Mouse (Mus musculus) ES-Bruce4 (cell line): ENCODE data around the gene Ltb4r2. TPM values are rescaled to one million over a fixed set of nuclear protein-coding genes. Genes with fewer than 3 reads are reported as not detected.
A peak's percentile ranks its signal among the peaks of the same experiment; 100 is the strongest.

Experiments
- H3K27ac ChIP-seq: 2 replicates; pipeline ENCODE4 v1.5.1; 2012; ENCODE audit warnings: low read length, inconsistent platforms; ENCODE audit not compliant: insufficient read depth
- H3K27me3 ChIP-seq: 2 replicates; pipeline ENCODE4 v1.6.1; 2012; ENCODE audit warnings: mild to moderate bottlenecking, low read length, inconsistent platforms; ENCODE audit not compliant: control insufficient read depth, poor library complexity, insufficient read depth, severe bottlenecking
- H3K36me3 ChIP-seq: 2 replicates; pipeline ENCODE4 v1.6.1; 2012; ENCODE audit warnings: inconsistent platforms, mild to moderate bottlenecking, low read length, moderate library complexity; ENCODE audit not compliant: control insufficient read depth, poor library complexity, insufficient read depth, severe bottlenecking
- H3K4me1 ChIP-seq: one replicate; pipeline ENCODE4 v1.8.1; 2011; ENCODE audit warnings: low read length; ENCODE audit not compliant: control insufficient read depth, insufficient read depth
- H3K4me3 ChIP-seq: 2 replicates; pipeline ENCODE4 v1.5.1; 2011; ENCODE audit warnings: low read depth, mild to moderate bottlenecking, low read length
- H3K9ac ChIP-seq: 2 replicates; pipeline ENCODE4 v1.6.1; 2012; ENCODE audit warnings: low read depth, mild to moderate bottlenecking, inconsistent platforms; ENCODE audit not compliant: poor library complexity, severe bottlenecking
- H3K9me3 ChIP-seq: replicated peaks from 2 replicates; pipeline ENCODE4 v1.6.1; 2012; ENCODE audit warnings: mild to moderate bottlenecking, low read length, inconsistent platforms; ENCODE audit not compliant: control insufficient read depth, poor library complexity, insufficient read depth, severe bottlenecking
- CTCF ChIP-seq: IDR thresholded peaks from one replicate; pipeline ENCODE4 v1.8.1; 2011; ENCODE audit warnings: low read depth, low read length
- EP300 ChIP-seq: IDR thresholded peaks from 2 replicates; pipeline ENCODE4 v1.6.1; 2011; ENCODE audit warnings: low read depth, low read length; ENCODE audit not compliant: insufficient read depth
- POLR2A ChIP-seq: IDR thresholded peaks from one replicate; pipeline ENCODE4 v1.8.1; 2011; ENCODE audit warnings: low read length; ENCODE audit not compliant: insufficient read depth
- polyA plus RNA-seq: library from polyadenylated mRNA; stranded (reverse); fragments of >200 nt; gene quantifications from 2 replicates; pipeline ENCODE4 v1.2.4, GENCODE M21; 2011; ENCODE audit warnings: low read depth; ENCODE audit not compliant: missing spikeins, insufficient read depth, insufficient read length

The Ltb4r2 gene
- polyA plus RNA-seq, 1 experiment = 5.3 TPM

DNA sequence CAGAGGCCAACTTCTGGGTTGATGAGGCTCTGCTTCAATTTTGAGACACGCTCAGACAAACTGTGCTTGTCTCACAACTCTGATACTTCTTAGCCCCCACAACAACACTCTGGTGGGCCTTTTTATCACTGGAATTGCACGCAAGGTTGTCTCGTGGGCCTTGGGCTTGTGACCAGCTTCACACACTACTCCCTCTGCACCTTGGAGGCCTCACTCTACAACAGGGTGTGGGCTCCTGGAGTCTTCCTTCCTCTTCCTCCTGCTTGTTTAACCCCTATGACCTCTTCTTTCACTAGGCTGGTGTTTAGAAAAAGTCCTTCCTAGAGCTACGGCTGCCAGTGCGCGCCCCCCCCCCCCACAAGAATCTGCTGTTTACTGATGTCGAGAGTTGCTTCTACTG is 15.5 kb downstream of the Ltb4r2 start:
- no peaks in the 10 kb centered on the region for H3K9me3 ChIP-seq
- no peak overlapping the region for H3K27ac ChIP-seq
- H3K4me3 ChIP-seq = no peak overlapping the region
- no peaks in the 10 kb centered on the region for H3K36me3 ChIP-seq
- H3K4me1 ChIP-seq = no peaks in the 10 kb centered on the region
- no peak overlapping the region for H3K9ac ChIP-seq
- TF ChIP-seq EP300 (no peak), CTCF (no peak), POLR2A (no peak)
- no peaks in the 10 kb centered on the region for H3K27me3 ChIP-seq

DNA sequence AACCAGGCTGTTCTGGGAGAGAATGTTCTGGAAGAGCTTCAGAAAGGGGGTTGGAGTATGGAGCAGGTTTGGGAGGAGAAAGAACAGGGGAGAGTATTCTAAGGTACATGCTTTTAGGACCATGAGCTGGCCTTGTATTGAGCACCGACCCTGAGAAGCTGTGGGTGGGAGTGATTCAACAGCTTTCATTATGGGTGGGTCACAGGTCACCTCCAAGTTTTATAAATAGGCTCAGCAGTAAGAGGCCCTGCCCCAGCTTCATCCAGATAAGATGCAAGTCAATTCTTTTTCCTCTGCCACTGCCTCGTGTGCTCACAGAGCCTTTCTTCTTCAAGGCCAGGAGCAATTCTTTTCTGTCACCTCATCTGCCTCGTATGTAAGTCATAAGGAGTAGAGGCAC is 15.9 kb downstream of the Ltb4r2 start:
- Histone ChIP-seq H3K9me3 (no peaks in the 10 kb centered on the region), H3K27me3 (no peaks in the 10 kb centered on the region)
- TF ChIP-seq CTCF (no peak), EP300 (no peak), POLR2A (no peak)

DNA sequence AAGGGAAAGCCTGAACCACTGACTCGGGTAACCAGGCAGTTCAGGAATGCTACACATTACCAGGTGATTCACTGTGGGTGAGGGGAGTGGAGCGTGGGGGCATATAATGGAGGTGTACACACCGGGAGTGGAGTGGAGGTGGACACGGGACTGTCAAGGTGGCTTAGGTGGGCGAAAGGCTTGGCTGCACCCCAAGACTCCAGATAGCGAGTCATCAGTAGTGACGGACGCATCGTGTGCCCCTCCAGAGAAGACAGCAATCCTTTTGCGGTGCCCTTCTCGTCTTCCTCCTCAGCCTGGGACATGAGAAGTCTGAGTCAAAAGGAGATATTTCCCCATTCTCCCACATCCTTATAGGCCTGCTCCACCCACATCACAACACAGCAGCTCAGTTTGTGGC is 16.6 kb downstream of the Ltb4r2 start:
- H3K4me3 ChIP-seq = no peak overlapping the region
- no peak overlapping the region for H3K27ac ChIP-seq
- no peaks in the 10 kb centered on the region for H3K4me1 ChIP-seq
- no peak overlapping the region for H3K9ac ChIP-seq
- H3K36me3 ChIP-seq = no peaks in the 10 kb centered on the region
- no peaks in the 10 kb centered on the region for H3K27me3 ChIP-seq
- no peaks in the 10 kb centered on the region for H3K9me3 ChIP-seq
- TF ChIP-seq POLR2A = no peak
- TF ChIP-seq CTCF = no peak
- TF ChIP-seq EP300 = no peak

More for the DNA sequence above, 15.9 kb downstream of the Ltb4r2 start:
- Histone ChIP-seq H3K27ac (no peak overlapping the region), H3K9ac (no peak overlapping the region), H3K4me1 (no peaks in the 10 kb centered on the region), H3K36me3 (no peaks in the 10 kb centered on the region), H3K4me3 (no peak overlapping the region)

DNA sequence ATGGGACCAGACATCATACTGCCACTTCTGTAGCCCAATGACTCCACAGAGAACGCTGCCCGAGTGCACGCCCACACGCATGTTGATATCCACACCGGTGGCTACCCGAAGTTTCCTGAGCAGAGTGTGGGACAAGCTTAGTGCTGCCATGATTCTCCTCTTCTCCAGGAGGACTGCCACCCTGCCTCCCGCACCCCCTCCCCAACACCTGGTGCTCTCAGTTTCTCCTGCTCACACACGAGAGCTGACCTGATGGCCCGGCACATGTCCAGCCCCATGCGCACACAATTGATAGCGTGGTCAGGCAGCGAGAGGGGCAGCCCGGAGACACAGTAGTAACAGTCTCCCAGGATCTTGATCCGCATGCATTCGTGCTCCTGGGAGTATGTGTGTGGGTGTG is 17.5 kb downstream of the Ltb4r2 start:
- Histone ChIP-seq H3K36me3 (no peaks in the 10 kb centered on the region), H3K4me3 (0 out of 2 replicates have a peak overlapping the region, but pooled peaks have one; percentile 10), H3K9me3 (no peaks in the 10 kb centered on the region), H3K27ac (no peak overlapping the region), H3K9ac (no peak overlapping the region), H3K27me3 (no peaks in the 10 kb centered on the region), H3K4me1 (no peaks in the 10 kb centered on the region)
- TF ChIP-seq CTCF (no peak), EP300 (no peak), POLR2A (no peak)

DNA sequence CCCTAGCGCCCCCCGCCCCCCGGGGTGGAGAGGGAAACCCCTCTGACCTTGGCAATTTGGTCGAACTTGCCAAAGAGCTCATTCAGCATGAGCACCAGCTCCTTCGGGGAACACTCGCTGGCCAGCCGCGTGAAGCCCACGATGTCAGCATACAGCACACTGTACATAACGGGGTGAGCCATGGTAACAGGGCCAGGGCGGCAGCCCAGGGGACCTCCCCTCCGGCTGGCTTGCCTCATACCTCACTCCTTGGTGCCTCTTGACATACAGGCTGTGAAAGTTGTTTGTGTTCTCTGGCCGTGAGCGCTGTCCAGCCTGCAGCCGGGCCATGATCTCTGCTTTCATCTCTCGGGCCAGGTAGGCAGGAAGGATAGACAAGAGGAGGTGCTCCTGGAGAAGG is 18.4 kb downstream of the Ltb4r2 start:
- Histone ChIP-seq H3K36me3 (no peaks in the 10 kb centered on the region), H3K9ac (no peak overlapping the region), H3K9me3 (no peaks in the 10 kb centered on the region), H3K27me3 (no peaks in the 10 kb centered on the region), H3K4me1 (no peaks in the 10 kb centered on the region), H3K4me3 (no peak overlapping the region), H3K27ac (no peak overlapping the region)
- TF ChIP-seq CTCF (no peak), EP300 (no peak), POLR2A (no peak)

DNA sequence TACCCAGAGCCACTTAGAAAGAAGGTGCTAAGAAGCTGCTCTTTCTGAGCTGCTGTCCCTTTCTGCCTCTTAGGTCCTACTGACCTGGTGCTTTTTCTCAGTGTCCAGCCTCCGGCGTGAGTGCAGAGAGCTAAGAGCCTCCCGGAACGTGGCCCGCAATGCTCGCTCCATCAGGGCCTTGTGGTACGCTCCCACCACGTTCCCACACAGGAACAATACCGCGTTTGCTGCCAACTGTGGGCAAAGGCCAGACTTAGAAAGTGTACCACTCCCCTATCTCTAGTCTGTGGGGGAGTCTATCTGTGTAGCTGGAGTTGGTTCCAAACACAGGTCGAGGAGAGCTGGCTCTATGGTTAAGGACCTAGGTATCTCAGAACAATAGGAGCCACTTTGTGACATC is 19.5 kb downstream of the Ltb4r2 start:
- Histone ChIP-seq H3K27ac (no peak overlapping the region), H3K4me3 (no peak overlapping the region), H3K4me1 (no peaks in the 10 kb centered on the region), H3K9ac (no peak overlapping the region), H3K36me3 (no peaks in the 10 kb centered on the region), H3K27me3 (no peaks in the 10 kb centered on the region), H3K9me3 (no peaks in the 10 kb centered on the region)
- TF ChIP-seq EP300 = no peak
- TF ChIP-seq POLR2A = no peak
- no peak for TF ChIP-seq CTCF
